Mouse (Mus musculus): ENCODE measurements around the gene Cd22. TPM values are rescaled to one million over a fixed set of nuclear protein-coding genes. Genes with fewer than 3 reads are reported as not detected.
"Not testable (repeated sequence)": the region's sequence is repeated elsewhere in the genome, so short reads cannot be mapped to it uniquely, and the experiment has no call there.

Gene Cd22
- not detected for total RNA-seq (2021)
- long read RNA-seq, experiment 1, partial matches to known transcripts = 0 of 1 reads
- long read RNA-seq, experiment 1, other reads (novel, unspliced or antisense) = 1 of 1 reads
- long read RNA-seq, experiment 2 = 0 reads

DNA sequence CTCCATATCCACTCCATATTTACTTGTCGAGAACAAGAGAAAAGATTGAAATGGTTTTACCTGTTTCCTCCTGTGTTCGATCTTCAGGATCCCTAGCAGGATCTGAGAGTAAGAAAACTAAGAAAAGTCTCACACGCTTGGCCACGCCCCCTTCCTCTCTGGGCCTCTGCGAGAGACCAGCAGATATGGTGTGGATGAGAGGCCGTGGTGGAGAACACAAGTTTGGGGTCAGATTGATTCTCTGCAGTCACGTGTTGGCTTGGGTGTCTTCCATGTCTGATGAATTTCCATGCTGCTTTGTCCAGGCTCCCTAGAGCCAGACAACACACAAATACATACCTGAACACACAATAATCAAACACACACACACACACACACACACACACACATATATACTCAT lies at the start of gene Cd22:
TSS of gene Cd22 (minus strand) at position 167 of the 400 bp plus-strand sequence.
- TF ChIP-seq CTCF (conservative IDR thresholded peaks at IDR 0.05) = no peak
- DNase-seq (ENCODE audit: low spot score in 2 of 2) = no peak
- H3K4me3 ChIP-seq = no peak within 1 kb of the TSS
- H3K27ac ChIP-seq = no peak within 1 kb of the TSS

DNA sequence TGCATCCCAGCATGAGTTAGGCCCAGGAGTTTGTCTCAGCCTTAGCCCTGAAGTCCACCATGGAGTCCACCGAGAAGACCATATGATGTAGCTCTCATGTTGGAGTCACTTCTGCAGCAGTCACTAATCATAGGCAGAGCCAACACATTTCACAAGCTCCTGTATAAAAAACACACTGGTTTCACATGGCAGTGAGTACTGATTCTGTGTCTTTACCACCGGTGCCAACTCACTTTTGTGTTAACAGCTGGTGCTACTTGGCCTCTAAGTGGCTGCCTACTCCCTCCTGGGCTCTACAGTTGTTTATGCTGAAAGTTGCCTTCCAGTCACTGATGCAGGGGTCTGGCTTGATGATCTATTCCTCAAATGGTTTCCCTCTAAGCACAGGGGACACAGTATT lies 44.4 kb upstream of the Cd22 start, which contains the start of gene Hamp2:
TSS of gene Hamp2 (minus strand) at position 101 of the 400 bp plus-strand sequence.
- not testable (repeated sequence) for DNase-seq (ENCODE audit: low spot score in 2 of 2); H3K27ac ChIP-seq; H3K4me3 ChIP-seq

DNA sequence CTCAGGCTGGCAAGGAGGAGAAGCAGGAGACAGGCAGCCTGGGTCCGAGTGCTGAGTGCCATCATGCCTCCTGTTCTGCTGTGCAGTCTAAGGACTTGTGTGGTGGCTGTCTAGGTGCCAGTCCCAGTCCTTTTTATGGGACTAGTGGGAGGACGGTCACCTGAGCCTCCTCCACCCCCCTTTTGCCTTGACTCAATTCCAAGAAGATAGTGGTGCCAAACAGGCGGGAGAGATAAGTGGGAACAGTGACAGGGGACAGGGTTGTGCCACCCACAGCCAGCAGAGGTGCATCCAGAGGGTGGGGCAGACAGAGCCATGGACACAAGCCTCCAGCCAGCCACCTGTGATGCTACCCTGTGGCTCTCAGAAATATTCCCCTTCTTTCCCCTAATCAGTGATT lies 43.9 kb upstream of the Cd22 start:
- DNase-seq (ENCODE audit: low spot score in 2 of 2) = no peak
- Histone ChIP-seq H3K4me3 (no peak overlapping the region), H3K27ac (no peak overlapping the region)
- TF ChIP-seq CTCF (conservative IDR thresholded peaks at IDR 0.05) = no peak

DNA sequence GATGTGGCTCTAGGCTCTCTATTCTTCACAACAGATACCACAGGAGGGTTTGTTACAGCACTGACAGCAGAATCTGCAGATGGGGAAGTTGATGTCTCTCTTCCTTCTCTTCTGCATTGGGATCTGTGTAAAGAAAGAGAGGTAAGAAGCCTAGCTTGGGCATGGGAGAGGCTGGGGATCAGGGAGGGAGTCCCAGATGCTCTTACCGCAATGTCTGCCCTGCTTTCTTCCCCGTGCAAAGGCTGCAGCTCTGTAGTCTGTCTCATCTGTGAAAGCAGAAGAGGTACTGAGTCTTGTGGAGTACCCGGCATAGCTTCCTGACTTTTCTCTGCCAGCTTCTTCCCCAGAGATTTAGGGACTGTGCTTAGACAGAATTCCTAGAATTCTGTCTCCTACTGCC lies 42.3 kb upstream of the Cd22 start:
- not testable (repeated sequence) for H3K27ac ChIP-seq; H3K4me3 ChIP-seq; DNase-seq (ENCODE audit: low spot score in 2 of 2)

DNA sequence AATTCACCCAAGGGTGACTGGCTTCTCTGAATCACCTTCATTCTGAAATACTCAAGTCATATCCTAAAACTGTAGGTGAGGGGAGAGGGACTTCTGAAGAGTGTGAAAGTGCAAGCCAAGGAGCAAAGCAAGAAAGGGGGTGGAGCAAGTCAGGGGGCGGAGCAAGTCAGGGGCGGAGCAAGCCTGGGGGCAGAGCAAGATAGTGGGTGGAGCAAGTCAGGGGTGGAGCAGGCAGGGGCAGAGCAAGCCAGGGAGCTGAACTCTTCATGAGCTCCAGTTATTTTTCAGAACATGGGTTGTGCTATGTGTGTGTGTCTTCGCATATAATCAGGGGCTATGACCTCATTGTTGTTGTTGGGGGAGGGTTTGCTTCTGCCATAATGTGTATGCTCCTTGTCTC lies 40.1 kb upstream of the Cd22 start:
- no peak for TF ChIP-seq CTCF (conservative IDR thresholded peaks at IDR 0.05)
- no peak overlapping the region for H3K4me3 ChIP-seq
- no peak overlapping the region for H3K27ac ChIP-seq
- DNase-seq (ENCODE audit: low spot score in 2 of 2) = no peak

DNA sequence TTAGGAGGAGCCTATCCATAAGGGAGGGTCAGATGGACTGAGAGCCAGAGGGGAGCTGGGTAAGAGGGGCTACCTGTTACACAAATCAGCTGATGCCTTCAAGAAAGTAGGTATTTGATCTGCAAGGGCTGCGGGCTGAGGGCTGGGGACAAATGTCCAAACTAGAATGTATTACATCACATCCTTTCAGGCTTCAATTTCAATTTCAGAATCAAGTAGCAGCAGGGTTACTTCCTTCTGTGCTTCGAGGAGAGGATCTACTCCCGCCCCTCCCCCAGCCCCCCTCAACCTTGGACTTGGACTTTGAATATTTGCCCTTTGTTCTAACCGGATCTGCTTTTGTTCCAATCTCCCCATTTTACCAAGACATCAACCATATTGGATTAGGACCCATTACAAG lies 37.1 kb upstream of the Cd22 start:
- DNase-seq (ENCODE audit: low spot score in 2 of 2) = no peak
- Histone ChIP-seq H3K4me3 (peak overlapping the region; percentile 18; the same call in 1 of the 2 replicates), H3K27ac (peak overlapping the region; percentile 77)
- TF ChIP-seq CTCF (conservative IDR thresholded peaks at IDR 0.05) = no peak

DNA sequence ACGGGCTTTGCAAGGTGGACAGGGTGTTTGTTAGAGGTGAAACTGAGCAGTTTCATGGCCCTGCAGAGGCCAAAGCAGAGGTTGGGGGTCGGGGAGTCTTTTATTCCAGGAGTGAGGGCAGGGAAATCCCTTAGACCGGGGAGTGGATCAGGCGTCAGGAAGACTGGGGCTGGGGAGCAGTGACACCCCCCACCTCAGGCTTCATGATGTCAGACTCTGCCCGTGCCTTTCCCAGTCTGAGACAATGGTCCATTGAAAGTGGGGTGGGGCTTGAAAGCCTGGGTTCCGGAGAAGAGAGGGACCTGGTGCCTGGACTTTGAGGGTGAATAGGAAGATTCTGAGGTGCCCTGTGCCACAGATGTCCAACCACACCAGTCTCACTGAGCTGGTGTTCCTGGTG lies 36.6 kb upstream of the Cd22 start:
- H3K27ac ChIP-seq = peak overlapping the region; percentile 77
- peak; percentile 15 to 28 for DNase-seq (ENCODE audit: low spot score in 2 of 2)
- TF ChIP-seq CTCF (conservative IDR thresholded peaks at IDR 0.05) = no peak
- H3K4me3 ChIP-seq = peak overlapping the region; percentile 18; the same call in 1 of the 2 replicates

DNA sequence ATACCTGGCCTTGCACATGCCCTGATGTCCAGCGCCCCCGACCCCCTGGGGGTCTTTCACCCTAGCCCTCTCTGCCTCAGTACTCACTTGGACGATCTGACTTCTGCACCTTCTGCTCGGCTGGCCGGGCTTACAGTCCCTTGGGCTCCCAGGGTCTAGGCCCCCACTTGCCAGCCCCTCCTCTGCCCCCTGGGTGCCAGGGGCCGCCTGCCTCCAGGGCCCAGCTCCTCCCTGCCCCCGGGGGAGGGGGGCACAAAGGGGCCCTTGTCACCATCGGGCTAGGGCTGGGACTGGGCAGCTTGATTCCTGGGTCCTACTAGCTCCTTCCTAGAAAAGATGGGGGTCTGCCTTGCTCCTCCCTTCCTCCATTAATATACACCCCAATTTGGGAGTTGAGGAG lies 34.6 kb upstream of the Cd22 start, which contains the start of gene Mag:
TSS of gene Mag (minus strand) at position 142 of the 400 bp plus-strand sequence.
- Histone ChIP-seq H3K27ac (peak within 1 kb of the TSS; percentile 75), H3K4me3 (peak within 1 kb of the TSS; percentile 17)
- TF ChIP-seq CTCF (conservative IDR thresholded peaks at IDR 0.05) = no peak
- peak; percentile 18 to 19 for DNase-seq (ENCODE audit: low spot score in 2 of 2)

DNA sequence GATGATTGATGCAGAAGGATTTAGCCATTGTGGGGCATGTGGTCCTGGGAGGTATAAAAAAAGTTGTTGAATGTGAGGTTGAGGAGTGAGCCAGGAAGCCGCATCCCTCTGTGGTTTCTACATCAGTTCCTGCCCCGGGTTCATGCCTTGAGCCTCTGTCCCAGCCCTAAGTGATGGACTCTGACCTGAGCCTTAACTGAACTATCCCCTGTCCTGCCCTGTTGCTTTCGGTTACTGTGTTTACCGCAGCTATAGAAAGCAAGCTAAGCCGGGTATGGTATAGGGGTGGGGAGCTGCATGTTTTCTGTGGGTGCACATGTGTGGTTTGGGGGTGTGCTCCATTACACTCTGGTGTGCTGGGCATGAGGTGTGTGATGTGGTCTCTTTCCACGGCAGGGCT lies 29.6 kb upstream of the Cd22 start:
- H3K4me3 ChIP-seq = no peak overlapping the region
- no peak for TF ChIP-seq CTCF (conservative IDR thresholded peaks at IDR 0.05)
- no peak overlapping the region for H3K27ac ChIP-seq
- DNase-seq (ENCODE audit: low spot score in 2 of 2) = no peak

DNA sequence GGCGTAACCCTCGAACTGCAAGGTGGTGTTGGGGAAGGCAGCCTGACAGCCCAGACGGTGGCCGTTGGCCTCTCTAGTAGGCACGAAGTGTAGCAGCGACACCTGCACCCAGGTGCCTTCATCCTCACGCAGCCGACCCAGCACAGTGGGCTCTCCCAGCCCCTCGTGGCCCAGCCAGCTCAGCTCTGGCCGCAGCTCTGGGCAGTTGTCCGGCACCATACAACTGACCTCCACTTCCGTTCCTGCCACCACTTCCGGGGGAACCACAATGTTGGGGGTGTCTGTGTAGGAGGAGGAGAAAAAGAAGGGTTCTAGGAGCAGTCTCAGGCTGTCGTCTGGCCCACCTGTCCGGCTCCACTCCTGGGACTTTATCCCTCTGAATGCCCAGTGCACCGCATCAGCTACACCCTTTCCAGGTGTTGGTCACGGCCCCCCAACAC lies 28.9 kb upstream of the Cd22 start:
- TF ChIP-seq CTCF (conservative IDR thresholded peaks at IDR 0.05) = no peak
- H3K4me3 ChIP-seq = no peak overlapping the region; the same call in 1 of the 2 replicates
- no peak for DNase-seq (ENCODE audit: low spot score in 2 of 2)
- H3K27ac ChIP-seq = no peak overlapping the region

DNA sequence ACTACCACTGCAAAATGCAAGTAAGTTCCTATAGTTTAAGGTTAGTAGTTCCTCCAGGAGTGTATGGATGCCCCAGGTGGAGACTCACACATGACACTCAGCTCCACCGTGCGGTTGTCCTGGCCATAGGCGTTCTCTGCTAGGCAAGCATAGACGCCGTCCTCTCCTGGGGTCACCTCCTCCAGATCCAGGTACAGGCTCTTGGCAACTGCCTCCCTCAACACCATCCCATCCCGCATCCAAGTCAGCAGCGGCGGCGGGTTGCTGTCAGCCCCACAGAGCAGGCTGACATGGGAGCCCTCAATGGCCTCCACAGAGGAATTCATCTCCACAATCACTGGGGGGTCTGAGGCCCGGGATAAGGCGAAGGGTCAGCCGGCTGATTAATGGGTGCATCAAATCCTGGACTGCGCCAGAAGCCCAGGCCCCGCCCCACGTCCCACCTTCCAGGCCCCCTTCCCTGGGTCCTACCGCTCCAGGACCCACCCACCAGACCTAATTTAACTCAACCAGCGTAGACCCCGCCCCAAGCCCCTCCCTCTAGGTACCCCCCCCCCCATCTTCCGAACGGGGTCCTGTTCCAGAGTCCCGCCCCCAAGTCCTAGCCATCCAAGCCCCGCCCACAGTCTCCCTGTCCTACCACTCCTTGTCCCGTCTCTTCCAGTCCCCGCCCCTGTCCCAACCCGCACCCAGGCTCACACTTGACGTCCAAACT lies 28.3 kb upstream of the Cd22 start:
- DNase-seq (ENCODE audit: low spot score in 2 of 2) = no peak
- Histone ChIP-seq H3K27ac (no peak overlapping the region), H3K4me3 (peak overlapping the region; percentile 8; the same call in 1 of the 2 replicates)
- 0 out of 2 replicates have a peak, but pooled peaks have one; percentile 5 for TF ChIP-seq CTCF (conservative IDR thresholded peaks at IDR 0.05)

DNA sequence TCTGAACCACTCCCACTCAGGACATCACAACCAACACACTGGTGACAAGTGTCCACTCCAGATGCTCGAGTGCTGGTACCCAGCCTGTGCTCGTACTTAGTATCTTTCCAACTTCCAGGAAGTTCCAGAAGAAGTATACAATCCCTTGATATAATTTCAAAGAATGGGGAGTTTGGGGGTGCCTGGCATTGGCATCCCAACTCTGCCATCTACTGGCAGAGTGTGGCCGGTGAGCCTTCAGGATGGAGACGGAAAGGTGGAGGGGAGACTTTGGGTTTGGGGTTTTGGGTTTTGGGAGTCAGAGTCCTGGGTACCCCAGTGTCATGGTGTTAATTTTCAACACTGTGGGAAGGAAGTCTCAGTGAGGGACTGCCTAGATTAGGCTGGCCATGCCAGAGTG lies 23.9 kb upstream of the Cd22 start:
- DNase-seq (ENCODE audit: low spot score in 2 of 2) = peak; percentile 26 to 29
- H3K4me3 ChIP-seq = no peak overlapping the region
- no peak overlapping the region for H3K27ac ChIP-seq
- peak; percentile 85 for TF ChIP-seq CTCF (conservative IDR thresholded peaks at IDR 0.05)

DNA sequence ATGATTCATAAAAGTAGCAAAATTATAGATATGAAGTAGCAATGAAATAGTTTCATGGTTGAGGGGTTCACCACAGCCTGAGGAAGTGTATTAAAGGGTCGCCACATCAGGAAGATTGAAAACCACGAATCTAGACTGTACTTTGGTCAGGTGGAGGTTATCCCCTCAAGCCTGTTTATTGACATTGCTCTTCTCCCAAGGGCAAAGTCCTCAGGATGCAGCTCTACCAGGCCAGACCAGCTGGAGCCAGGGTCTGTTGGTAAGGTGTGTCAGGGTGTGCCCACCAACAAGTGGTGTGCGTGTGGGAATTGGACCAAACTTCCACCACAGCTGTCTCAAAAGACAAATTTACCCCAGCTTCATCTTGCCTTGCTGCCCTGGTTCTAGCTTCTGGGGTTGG lies 15.1 kb upstream of the Cd22 start:
- DNase-seq (ENCODE audit: low spot score in 2 of 2) = no peak
- Histone ChIP-seq H3K4me3 (no peak overlapping the region), H3K27ac (no peak overlapping the region)
- TF ChIP-seq CTCF (conservative IDR thresholded peaks at IDR 0.05) = no peak

DNA sequence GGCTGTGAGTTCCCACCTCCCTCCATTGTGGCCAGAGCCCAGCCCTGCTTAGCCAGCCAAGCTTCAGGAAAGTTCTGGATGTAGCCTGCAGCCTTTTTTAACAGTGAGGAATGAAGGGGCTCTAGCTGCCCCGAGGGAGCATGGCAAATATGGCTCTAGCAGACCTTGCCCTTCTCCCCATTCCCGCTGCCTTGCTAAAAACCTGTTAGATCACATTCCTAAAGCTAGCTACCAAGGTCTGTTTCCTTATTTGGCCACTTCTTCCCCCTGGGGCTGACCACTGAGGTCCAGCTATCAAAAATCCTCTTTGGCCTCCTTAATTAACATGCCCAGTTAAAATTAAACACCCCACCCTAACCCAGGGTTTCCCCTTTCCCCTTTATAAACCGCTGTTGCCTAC lies 12.4 kb upstream of the Cd22 start:
- DNase-seq (ENCODE audit: low spot score in 2 of 2) = no peak
- H3K27ac ChIP-seq = no peak overlapping the region
- no peak overlapping the region for H3K4me3 ChIP-seq
- TF ChIP-seq CTCF (conservative IDR thresholded peaks at IDR 0.05) = no peak

Data from layer of hippocampus, adult 2 months (tissue).